Mouse (Mus musculus): ENCODE measurements around the gene Spns1. TPM values are rescaled to one million over a fixed set of nuclear protein-coding genes. Genes with fewer than 3 reads are reported as not detected.

Spns1 gene
- total RNA-seq, 2 experiments from 2014 or later, result 86.5 to 91.0 TPM

- DNase-seq (ENCODE audit: low spot score in 2 of 2), result no peak
- no peak for TF ChIP-seq CTCF (conservative IDR thresholded peaks at IDR 0.05)
- no peak overlapping the region for H3K27ac ChIP-seq
- no peak overlapping the region for H3K4me3 ChIP-seq
These were observed 18.2 kb downstream of the Spns1 start for GRCm38 (mm10) chr7:126359049-126359448.

- DNase-seq (ENCODE audit: low spot score in 2 of 2), result no peak
- H3K4me3 ChIP-seq, result no peak overlapping the region
- no peak for TF ChIP-seq CTCF (conservative IDR thresholded peaks at IDR 0.05)
These were observed 18.8 kb downstream of the Spns1 start for GRCm38 (mm10) chr7:126358413-126358812.

DNA sequence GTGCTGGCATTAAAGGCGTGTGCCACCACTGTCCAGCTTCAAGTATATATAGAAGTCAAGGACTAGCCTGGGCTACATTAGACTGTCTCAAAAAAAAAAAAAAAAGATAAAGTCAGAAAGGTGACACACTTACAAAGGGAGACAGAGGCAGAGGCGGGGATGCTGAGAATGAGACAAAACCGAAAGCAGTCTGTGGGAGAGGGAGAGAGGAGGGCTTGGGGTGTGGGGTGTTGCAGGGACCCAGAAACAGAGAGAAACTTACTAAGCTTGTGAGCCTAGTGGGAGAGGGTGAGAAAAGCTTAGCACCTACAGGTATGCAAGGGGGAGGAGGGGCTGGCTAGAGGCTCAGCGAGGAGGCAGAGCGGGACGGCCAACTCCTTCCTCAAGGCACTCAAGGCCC lies 19.4 kb downstream of the Spns1 start:
- no peak overlapping the region for H3K4me3 ChIP-seq
- no peak for DNase-seq (ENCODE audit: low spot score in 2 of 2)
- TF ChIP-seq CTCF (conservative IDR thresholded peaks at IDR 0.05), result no peak
- H3K27ac ChIP-seq, result no peak overlapping the region

More at GRCm38 (mm10) chr7:126358413-126358812, 18.8 kb downstream of the Spns1 start:
- H3K27ac ChIP-seq, result no peak overlapping the region

- TF ChIP-seq CTCF (conservative IDR thresholded peaks at IDR 0.05), result no peak
- DNase-seq (ENCODE audit: low spot score in 2 of 2), result no peak
- no peak overlapping the region for H3K4me3 ChIP-seq
- peak overlapping the region; percentile 75 for H3K27ac ChIP-seq
These were observed 20.3 kb downstream of the Spns1 start for GRCm38 (mm10) chr7:126356793-126357591.

DNA sequence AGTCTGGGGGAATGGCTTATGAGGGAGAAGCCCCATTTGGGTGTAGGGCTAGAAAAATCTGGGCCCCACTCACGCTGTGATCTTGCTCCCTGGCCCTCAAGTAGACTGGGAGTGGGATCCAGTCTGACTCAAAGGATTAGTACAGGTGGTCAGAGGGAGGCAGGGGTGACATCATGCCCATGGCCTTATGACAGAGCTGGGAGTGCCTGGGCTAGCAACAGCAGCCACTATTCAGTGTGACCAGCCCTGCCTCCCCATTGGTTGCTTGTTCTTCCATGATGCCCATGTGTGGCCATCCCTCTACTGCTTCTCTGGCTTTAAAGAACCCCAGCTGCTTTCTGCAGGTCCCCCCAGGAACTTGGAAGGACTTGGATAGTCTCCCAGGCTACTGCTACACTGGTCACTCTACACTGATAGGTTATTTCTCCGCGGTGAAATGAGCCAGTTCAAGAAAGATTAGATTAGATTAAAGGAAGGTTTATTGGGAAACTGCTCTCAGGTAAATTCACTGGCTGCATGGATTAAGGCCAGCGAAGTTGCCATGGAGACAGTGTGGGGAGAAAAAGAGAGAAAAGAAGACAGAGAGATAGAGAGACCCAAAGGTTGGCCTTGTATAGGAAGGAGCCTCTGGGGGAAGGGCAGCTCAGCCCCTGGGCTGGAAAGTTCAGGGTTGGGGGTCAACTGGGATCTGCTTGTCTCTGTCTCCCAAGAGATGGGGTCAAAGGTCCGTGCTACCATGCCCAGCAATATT lies 21.2 kb downstream of the Spns1 start:
- no peak for TF ChIP-seq CTCF (conservative IDR thresholded peaks at IDR 0.05)
- Histone ChIP-seq H3K4me3 (no peak overlapping the region), H3K27ac (peak overlapping the region; percentile 75)
- DNase-seq (ENCODE audit: low spot score in 2 of 2), result peak; percentile 44

GRCm38 (mm10) chr7:126354738-126355614 lies 22.3 kb downstream of the Spns1 start:
- no peak for DNase-seq (ENCODE audit: low spot score in 2 of 2)
- no peak for TF ChIP-seq CTCF (conservative IDR thresholded peaks at IDR 0.05)
- Histone ChIP-seq H3K27ac (peak overlapping the region; percentile 75), H3K4me3 (no peak overlapping the region)

DNA sequence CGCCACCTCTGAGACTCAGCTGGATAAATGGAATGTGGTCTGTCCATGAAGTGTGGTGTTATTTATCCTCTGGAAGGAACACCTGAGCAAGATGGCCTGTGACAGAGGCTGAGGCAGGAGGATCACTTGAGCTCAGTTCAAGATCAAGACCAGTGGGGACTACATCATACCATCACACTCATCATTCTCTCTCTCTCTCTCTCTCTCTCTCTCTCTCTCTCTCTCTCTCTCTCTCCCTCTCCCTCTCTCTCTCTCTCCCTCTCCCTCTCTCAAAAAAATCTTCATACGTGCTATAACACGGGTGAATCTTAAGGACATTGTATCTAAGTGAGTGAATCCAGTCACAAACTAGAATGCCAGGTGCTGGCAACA lies 23.3 kb downstream of the Spns1 start:
- TF ChIP-seq CTCF (conservative IDR thresholded peaks at IDR 0.05), result no peak
- Histone ChIP-seq H3K27ac (no peak overlapping the region), H3K4me3 (no peak overlapping the region)
- no peak for DNase-seq (ENCODE audit: low spot score in 2 of 2)

GRCm38 (mm10) chr7:126353251-126353993 lies 23.8 kb downstream of the Spns1 start:
- no peak overlapping the region for H3K4me3 ChIP-seq
- DNase-seq (ENCODE audit: low spot score in 2 of 2), result no peak
- no peak for TF ChIP-seq CTCF (conservative IDR thresholded peaks at IDR 0.05)
- H3K27ac ChIP-seq, result no peak overlapping the region

- no peak for TF ChIP-seq CTCF (conservative IDR thresholded peaks at IDR 0.05)
- no peak for DNase-seq (ENCODE audit: low spot score in 2 of 2)
- Histone ChIP-seq H3K27ac (peak overlapping the region; percentile 37; the same call in 1 of the 2 replicates), H3K4me3 (peak overlapping the region; percentile 18; the same call in 1 of the 2 replicates)
These were observed 25.8 kb downstream of the Spns1 start for GRCm38 (mm10) chr7:126351419-126351951.

- Histone ChIP-seq H3K4me3 (peak overlapping the region; percentile 18; the same call in 1 of the 2 replicates), H3K27ac (peak overlapping the region; percentile 37; the same call in 1 of the 2 replicates)
- no peak for DNase-seq (ENCODE audit: low spot score in 2 of 2)
- no peak for TF ChIP-seq CTCF (conservative IDR thresholded peaks at IDR 0.05)
These were observed 26.4 kb downstream of the Spns1 start for GRCm38 (mm10) chr7:126350748-126351418.

- Histone ChIP-seq H3K4me3 (no peak overlapping the region), H3K27ac (no peak overlapping the region)
- no peak for TF ChIP-seq CTCF (conservative IDR thresholded peaks at IDR 0.05)
- no peak for DNase-seq (ENCODE audit: low spot score in 2 of 2)
These were observed 29.0 kb downstream of the Spns1 start for GRCm38 (mm10) chr7:126348293-126348692.

Measured in layer of hippocampus, adult 2 months (tissue).